Mouse (Mus musculus) ES-Bruce4 (cell line): ENCODE measurements around the gene Spred2.

Experiments used
- CTCF ChIP-seq: IDR thresholded peaks from one replicate; pipeline ENCODE4 v1.8.1; 2011; ENCODE audit warnings: low read depth, low read length
- EP300 ChIP-seq: IDR thresholded peaks from 2 replicates; pipeline ENCODE4 v1.6.1; 2011; ENCODE audit warnings: low read depth, low read length; ENCODE audit not compliant: insufficient read depth
- POLR2A ChIP-seq: IDR thresholded peaks from one replicate; pipeline ENCODE4 v1.8.1; 2011; ENCODE audit warnings: low read length; ENCODE audit not compliant: insufficient read depth

DNA sequence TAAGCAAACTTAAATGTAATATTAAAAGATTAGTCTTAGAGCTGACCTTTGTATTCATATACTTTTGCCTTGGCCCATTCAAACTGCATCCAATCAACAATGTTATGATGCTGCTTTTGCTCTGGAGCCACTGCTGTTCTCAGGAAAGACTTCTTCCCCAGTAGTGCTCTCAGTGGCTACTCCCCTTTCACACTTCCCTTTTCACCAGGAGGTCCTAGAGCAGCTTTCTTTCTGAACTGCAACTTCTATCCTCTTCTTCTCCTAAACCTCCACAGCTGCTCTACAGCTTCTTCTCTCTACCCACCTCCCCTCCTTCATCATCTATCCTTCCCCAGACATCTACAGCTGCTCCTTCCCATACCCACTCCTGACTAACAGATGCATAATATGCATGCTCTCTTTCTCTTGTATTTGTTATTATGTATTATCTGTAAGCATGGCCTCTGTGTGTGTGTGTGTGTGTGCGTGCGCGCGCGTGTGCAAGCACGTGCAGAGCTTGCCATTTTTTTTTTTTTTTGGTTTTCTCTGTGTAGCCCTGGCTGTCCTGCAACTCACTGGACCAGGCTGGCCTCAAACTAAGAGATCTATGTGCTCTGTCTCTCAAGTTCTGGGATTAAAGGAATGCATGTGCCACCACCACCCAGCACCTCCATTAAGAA is 144.3 kb downstream of the Spred2 start:
- TF ChIP-seq CTCF (no peak), EP300 (no peak), POLR2A (no peak)
